Mouse (Mus musculus): ENCODE data around the gene Tlr9. TPM values are rescaled to one million over a fixed set of nuclear protein-coding genes. Genes with fewer than 3 reads are reported as not detected.

Tlr9 gene
- polyA plus RNA-seq, 1 experiment, result 4.2 TPM

GRCm38 (mm10) chr9:106231816-106232215 is 9.4 kb downstream of the Tlr9 start:
- Histone ChIP-seq H3K27ac (ENCODE audit: insufficient read depth, low read depth, low read length) (no peak overlapping the region), H3K27me3 (replicated peaks; ENCODE audit: control insufficient read depth, insufficient read depth, low read length) (no peaks in the 10 kb centered on the region), H3K4me3 (ENCODE audit: insufficient read depth, low read depth, low read length) (no peak overlapping the region), H3K36me3 (ENCODE audit: control insufficient read depth, insufficient read depth, low read length) (peaks cover 2% of the 10 kb centered on the region; the same call in 1 of the 2 replicates), H3K4me1 (ENCODE audit: control insufficient read depth, insufficient read depth, low read length) (peaks cover 12% of the 10 kb centered on the region)
- TF ChIP-seq CTCF (conservative IDR thresholded peaks at IDR 0.05; ENCODE audit: insufficient read depth, insufficient read length, low read depth, low read length) (peak; percentile 35), POLR2A (IDR thresholded peaks at IDR 0.05; ENCODE audit: low read depth, low read length) (peak; percentile 30)
- no peak for DNase-seq
- WGBS, result 89% methylated on average over 4 of the region's 4 CpGs

- WGBS, result 85% methylated on average over 3 of the region's 3 CpGs
- peaks cover 4% of the 10 kb centered on the region; the same call in 1 of the 2 replicates for H3K36me3 ChIP-seq (ENCODE audit: control insufficient read depth, insufficient read depth, low read length)
- H3K27ac ChIP-seq (ENCODE audit: insufficient read depth, low read depth, low read length), result no peak overlapping the region
- DNase-seq, result no peak
- H3K27me3 ChIP-seq (replicated peaks; ENCODE audit: control insufficient read depth, insufficient read depth, low read length), result no peaks in the 10 kb centered on the region
- no peak overlapping the region for H3K4me3 ChIP-seq (ENCODE audit: insufficient read depth, low read depth, low read length)
- peaks cover 20% of the 10 kb centered on the region for H3K4me1 ChIP-seq (ENCODE audit: control insufficient read depth, insufficient read depth, low read length)
- no peak for TF ChIP-seq CTCF (conservative IDR thresholded peaks at IDR 0.05; ENCODE audit: insufficient read depth, insufficient read length, low read depth, low read length)
- TF ChIP-seq POLR2A (IDR thresholded peaks at IDR 0.05; ENCODE audit: low read depth, low read length), result no peak
Measured at GRCm38 (mm10) chr9:106232956-106233355, 10.6 kb downstream of the Tlr9 start.

GRCm38 (mm10) chr9:106233953-106234352 is 11.6 kb downstream of the Tlr9 start:
- WGBS, result 79% methylated on average over 6 of the region's 6 CpGs
- DNase-seq, result no peak
- Histone ChIP-seq H3K4me3 (ENCODE audit: insufficient read depth, low read depth, low read length) (no peak overlapping the region), H3K36me3 (ENCODE audit: control insufficient read depth, insufficient read depth, low read length) (peaks cover 6% of the 10 kb centered on the region; the same call in 1 of the 2 replicates), H3K27ac (ENCODE audit: insufficient read depth, low read depth, low read length) (no peak overlapping the region), H3K4me1 (ENCODE audit: control insufficient read depth, insufficient read depth, low read length) (peaks cover 21% of the 10 kb centered on the region), H3K27me3 (replicated peaks; ENCODE audit: control insufficient read depth, insufficient read depth, low read length) (no peaks in the 10 kb centered on the region)
- no peak for TF ChIP-seq POLR2A (IDR thresholded peaks at IDR 0.05; ENCODE audit: low read depth, low read length)
- no peak for TF ChIP-seq CTCF (conservative IDR thresholded peaks at IDR 0.05; ENCODE audit: insufficient read depth, insufficient read length, low read depth, low read length)

- H3K27me3 ChIP-seq (replicated peaks; ENCODE audit: control insufficient read depth, insufficient read depth, low read length), result no peaks in the 10 kb centered on the region
- TF ChIP-seq POLR2A (IDR thresholded peaks at IDR 0.05; ENCODE audit: low read depth, low read length) (no peak), CTCF (conservative IDR thresholded peaks at IDR 0.05; ENCODE audit: insufficient read depth, insufficient read length, low read depth, low read length) (0 out of 2 replicates have a peak, but pooled peaks have one; percentile 3)
- WGBS, result 51% methylated on average over 23 of the region's 23 CpGs
- H3K4me1 ChIP-seq (ENCODE audit: control insufficient read depth, insufficient read depth, low read length), result peaks cover 21% of the 10 kb centered on the region
- H3K36me3 ChIP-seq (ENCODE audit: control insufficient read depth, insufficient read depth, low read length), result peaks cover 9% of the 10 kb centered on the region; the same call in 1 of the 2 replicates
- no peak overlapping the region for H3K4me3 ChIP-seq (ENCODE audit: insufficient read depth, low read depth, low read length)
- peak overlapping the region; percentile 61 for H3K27ac ChIP-seq (ENCODE audit: insufficient read depth, low read depth, low read length)
- DNase-seq, result peak; percentile 76
Measured at GRCm38 (mm10) chr9:106235194-106235830, 12.9 kb downstream of the Tlr9 start.

- Histone ChIP-seq H3K4me1 (ENCODE audit: control insufficient read depth, insufficient read depth, low read length) (peaks cover 25% of the 10 kb centered on the region), H3K36me3 (ENCODE audit: control insufficient read depth, insufficient read depth, low read length) (peaks cover 13% of the 10 kb centered on the region), H3K4me3 (ENCODE audit: insufficient read depth, low read depth, low read length) (no peak overlapping the region), H3K27ac (ENCODE audit: insufficient read depth, low read depth, low read length) (peak overlapping the region; percentile 70), H3K27me3 (replicated peaks; ENCODE audit: control insufficient read depth, insufficient read depth, low read length) (no peaks in the 10 kb centered on the region)
- peak; percentile 90 for DNase-seq
- 76% methylated on average over 23 of the region's 23 CpGs for WGBS
- TF ChIP-seq CTCF (conservative IDR thresholded peaks at IDR 0.05; ENCODE audit: insufficient read depth, insufficient read length, low read depth, low read length) (no peak), POLR2A (IDR thresholded peaks at IDR 0.05; ENCODE audit: low read depth, low read length) (peak; percentile 15)
Measured at GRCm38 (mm10) chr9:106236156-106236817, 13.9 kb downstream of the Tlr9 start.

GRCm38 (mm10) chr9:106236818-106237211 is 14.4 kb downstream of the Tlr9 start:
- WGBS, result 45% methylated on average over 3 of the region's 3 CpGs
- peaks cover 13% of the 10 kb centered on the region for H3K36me3 ChIP-seq (ENCODE audit: control insufficient read depth, insufficient read depth, low read length)
- TF ChIP-seq CTCF (conservative IDR thresholded peaks at IDR 0.05; ENCODE audit: insufficient read depth, insufficient read length, low read depth, low read length) (no peak), POLR2A (IDR thresholded peaks at IDR 0.05; ENCODE audit: low read depth, low read length) (no peak)
- no peaks in the 10 kb centered on the region for H3K27me3 ChIP-seq (replicated peaks; ENCODE audit: control insufficient read depth, insufficient read depth, low read length)
- peak overlapping the region; percentile 70 for H3K27ac ChIP-seq (ENCODE audit: insufficient read depth, low read depth, low read length)
- peak; percentile 80 for DNase-seq
- peaks cover 27% of the 10 kb centered on the region for H3K4me1 ChIP-seq (ENCODE audit: control insufficient read depth, insufficient read depth, low read length)
- H3K4me3 ChIP-seq (ENCODE audit: insufficient read depth, low read depth, low read length), result no peak overlapping the region

GRCm38 (mm10) chr9:106237401-106237800 is 15.0 kb downstream of the Tlr9 start:
- H3K27ac ChIP-seq (ENCODE audit: insufficient read depth, low read depth, low read length), result peak overlapping the region; percentile 70
- no peaks in the 10 kb centered on the region for H3K27me3 ChIP-seq (replicated peaks; ENCODE audit: control insufficient read depth, insufficient read depth, low read length)
- TF ChIP-seq POLR2A (IDR thresholded peaks at IDR 0.05; ENCODE audit: low read depth, low read length) (no peak), CTCF (conservative IDR thresholded peaks at IDR 0.05; ENCODE audit: insufficient read depth, insufficient read length, low read depth, low read length) (no peak)
- 46% methylated on average over 8 of the region's 8 CpGs for WGBS
- no peak overlapping the region for H3K4me3 ChIP-seq (ENCODE audit: insufficient read depth, low read depth, low read length)
- peaks cover 13% of the 10 kb centered on the region for H3K36me3 ChIP-seq (ENCODE audit: control insufficient read depth, insufficient read depth, low read length)
- no peak for DNase-seq
- peaks cover 32% of the 10 kb centered on the region for H3K4me1 ChIP-seq (ENCODE audit: control insufficient read depth, insufficient read depth, low read length)

All from kidney, adult 2 months (tissue).